Mouse (Mus musculus) bone marrow, adult 2 months (tissue): ENCODE results near the gene Dhdh.

Experiments used
- CTCF ChIP-seq: fragments of 200-500 bp; IDR thresholded peaks from 2 replicates; pipeline ENCODE4 v1.5.1; 2011; ENCODE audit warnings: low read length, control low read depth; ENCODE audit not compliant: control insufficient read depth, insufficient read depth
- POLR2A ChIP-seq: fragments of 200-500 bp; IDR thresholded peaks from 2 replicates; pipeline ENCODE4 v1.6.1; 2011; ENCODE audit warnings: low read depth, mild to moderate bottlenecking, control low read depth, low read length, borderline replicate concordance; ENCODE audit not compliant: control insufficient read depth

DNA sequence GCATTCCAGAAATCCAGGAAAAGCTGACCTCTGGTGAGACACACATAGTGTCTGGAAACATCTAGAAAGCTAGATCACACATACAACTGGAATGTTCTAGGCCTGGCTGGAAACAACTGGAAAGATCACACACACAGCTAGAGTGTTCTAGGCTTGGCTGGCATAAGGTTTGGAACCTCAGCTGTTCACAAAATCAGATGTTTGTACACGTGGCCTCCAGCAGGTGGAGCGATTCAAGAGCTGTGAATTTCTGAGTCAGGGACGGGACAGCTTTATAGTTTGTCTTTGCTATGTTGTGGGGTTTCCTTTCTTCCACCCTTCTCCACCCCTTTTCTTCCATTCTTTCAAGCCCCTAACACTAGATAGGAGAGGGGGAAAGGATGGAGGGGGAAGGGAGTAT is 11.6 kb downstream of the Dhdh start:
- TF ChIP-seq CTCF: peak; percentile 63
- no peak for TF ChIP-seq POLR2A
